Mouse (Mus musculus) CH12.LX (cell line): ENCODE data around the gene Dag1. TPM values are rescaled to one million over a fixed set of nuclear protein-coding genes. Genes with fewer than 3 reads are reported as not detected.

ENCODE experiments used
- DNase-seq: peaks from one replicate; pipeline ENCODE4 v3.0.0-alpha.2; 2013; ENCODE audit errors: extremely low read depth
- H3K27ac ChIP-seq: 2 replicates; pipeline ENCODE4 v1.5.1; 2012; ENCODE audit warnings: low read depth, mild to moderate bottlenecking, control low read depth, moderate library complexity; ENCODE audit not compliant: insufficient read depth
- H3K27me3 ChIP-seq: replicated peaks from 2 replicates; pipeline ENCODE3; 2012; ENCODE audit warnings: inconsistent platforms
- H3K36me3 ChIP-seq, 2 experiments: replicated peaks in 1 of 2; 2 replicates each; pipeline versions ENCODE3 to v1.6.1; 2012; ENCODE audit warnings: inconsistent platforms in 1 of 2, low read length in 1 of 2, mild to moderate bottlenecking in 1 of 2, mixed read lengths in 1 of 2, moderate library complexity in 1 of 2; ENCODE audit not compliant: control insufficient read depth in 1 of 2, insufficient read depth in 1 of 2
- H3K4me1 ChIP-seq, 2 experiments: 2 replicates each; pipeline ENCODE4 v1.6.1; 2012; ENCODE audit warnings: inconsistent platforms in 1 of 2, moderate library complexity in 1 of 2; ENCODE audit not compliant: insufficient read depth in 2 of 2, control insufficient read depth in 1 of 2
- H3K4me2 ChIP-seq: 2 replicates; pipeline ENCODE4 v1.6.1; 2012; ENCODE audit warnings: low read depth, mild to moderate bottlenecking, control low read depth; ENCODE audit not compliant: poor library complexity, insufficient read depth, severe bottlenecking
- H3K4me3 ChIP-seq, 3 experiments: fragments of 150-350 bp in 1 of 3; sonication (generic) in 1 of 3; replicated peaks in 1 of 3; 2 replicates each; pipeline versions ENCODE3 to v1.5.1; 2011 to 2012; ENCODE audit warnings: low read depth in 2 of 3, low read length in 2 of 3, mild to moderate bottlenecking in 2 of 3, moderate library complexity in 2 of 3, control low read depth in 1 of 3, improper control_type of control experiment in 1 of 3, inconsistent platforms in 1 of 3, mixed read lengths in 1 of 3; ENCODE audit not compliant: poor library complexity in 1 of 3
- H3K79me2 ChIP-seq: replicated peaks from 2 replicates; pipeline ENCODE4 v1.6.1; 2012; ENCODE audit warnings: mild to moderate bottlenecking, moderate library complexity; ENCODE audit not compliant: control insufficient read depth, poor library complexity, insufficient read depth, severe bottlenecking; ENCODE audit errors: extremely low read depth
- H3K9ac ChIP-seq: 2 replicates; pipeline ENCODE4 v1.6.1; 2012; ENCODE audit warnings: low read depth, mild to moderate bottlenecking, control low read depth, moderate library complexity; ENCODE audit not compliant: insufficient read depth
- H3K9me3 ChIP-seq: replicated peaks from 2 replicates; pipeline ENCODE3; 2012; ENCODE audit warnings: low read length, inconsistent platforms, mixed read lengths
- BHLHE40 ChIP-seq: IDR thresholded peaks from 2 replicates; pipeline ENCODE4 v1.6.1; 2011; ENCODE audit warnings: mild to moderate bottlenecking, low read depth, low read length, improper control_type of control experiment
- CHD2 ChIP-seq: IDR thresholded peaks from 2 replicates; pipeline ENCODE4 v1.6.1; 2011; ENCODE audit warnings: low read length, improper control_type of control experiment
- CTCF ChIP-seq, 2 experiments: IDR thresholded peaks in 1 of 2; conservative IDR thresholded peaks in 1 of 2; 2 replicates each; pipeline ENCODE4 v1.5.1; 2011 to 2012; ENCODE audit warnings: low read depth in 2 of 2, low read length in 2 of 2, improper control_type of control experiment in 1 of 2, inconsistent platforms in 1 of 2, mild to moderate bottlenecking in 1 of 2, moderate library complexity in 1 of 2
- ELF1 ChIP-seq: IDR thresholded peaks from 2 replicates; pipeline ENCODE4 v1.6.1; 2014; ENCODE audit warnings: low read depth, mild to moderate bottlenecking, inconsistent platforms, low read length, improper control_type of control experiment
- GABPA ChIP-seq: IDR thresholded peaks from 2 replicates; pipeline ENCODE4 v1.6.1; 2012; ENCODE audit warnings: low read depth, low read length, improper control_type of control experiment, inconsistent platforms; ENCODE audit not compliant: insufficient replicate concordance
- JUN ChIP-seq: IDR thresholded peaks from 2 replicates; pipeline ENCODE4 v1.6.1; 2011; ENCODE audit warnings: low read depth, mild to moderate bottlenecking, low read length, improper control_type of control experiment, moderate library complexity; ENCODE audit not compliant: insufficient read depth
- KAT2A ChIP-seq: IDR thresholded peaks from 2 replicates; pipeline ENCODE4 v1.6.1; 2012; ENCODE audit warnings: low read length, improper control_type of control experiment, inconsistent platforms; ENCODE audit not compliant: insufficient replicate concordance
- MAX ChIP-seq: IDR thresholded peaks from 2 replicates; pipeline ENCODE4 v1.6.1; 2011; ENCODE audit warnings: low read length, improper control_type of control experiment
- MAZ ChIP-seq: IDR thresholded peaks from 2 replicates; pipeline ENCODE4 v1.6.1; 2012; ENCODE audit warnings: low read depth, mild to moderate bottlenecking, inconsistent platforms, low read length, improper control_type of control experiment, moderate library complexity
- MYC ChIP-seq: IDR thresholded peaks from 2 replicates; pipeline ENCODE4 v1.6.1; 2011; ENCODE audit warnings: low read depth, mild to moderate bottlenecking, improper control_type of control experiment, low read length
- NRF1 ChIP-seq: IDR thresholded peaks from 2 replicates; pipeline ENCODE4 v1.6.1; 2014; ENCODE audit warnings: low read depth, mild to moderate bottlenecking, inconsistent platforms, low read length, improper control_type of control experiment, moderate library complexity
- PAX5 ChIP-seq: IDR thresholded peaks from 2 replicates; pipeline ENCODE4 v1.6.1; 2012; ENCODE audit warnings: low read length, inconsistent platforms, mixed read lengths
- POLR2AphosphoS2 ChIP-seq: IDR thresholded peaks from 2 replicates; pipeline ENCODE4 v1.6.1; 2011; ENCODE audit warnings: low read depth, low read length, improper control_type of control experiment
- RAD21 ChIP-seq: IDR thresholded peaks from 2 replicates; pipeline ENCODE4 v1.6.1; 2011; ENCODE audit warnings: low read depth, mild to moderate bottlenecking, low read length, improper control_type of control experiment, moderate library complexity
- SIN3A ChIP-seq: IDR thresholded peaks from 2 replicates; pipeline ENCODE4 v1.6.1; 2012; ENCODE audit warnings: low read length, improper control_type of control experiment, inconsistent platforms
- SMC3 ChIP-seq: IDR thresholded peaks from 2 replicates; pipeline ENCODE4 v1.6.1; 2011; ENCODE audit warnings: low read depth, low read length, improper control_type of control experiment
- TCF12 ChIP-seq: IDR thresholded peaks from 2 replicates; pipeline ENCODE4 v1.6.1; 2014; ENCODE audit warnings: low read depth, mild to moderate bottlenecking, inconsistent platforms, low read length, improper control_type of control experiment
- USF1 ChIP-seq: IDR thresholded peaks from 2 replicates; pipeline ENCODE4 v1.6.1; 2014; ENCODE audit warnings: low read depth, mild to moderate bottlenecking, inconsistent platforms, low read length, improper control_type of control experiment
- ZC3H11A ChIP-seq: IDR thresholded peaks from 2 replicates; pipeline ENCODE4 v1.6.1; 2012; ENCODE audit warnings: low read depth, mild to moderate bottlenecking, inconsistent platforms, low read length, improper control_type of control experiment
- ZMIZ1 ChIP-seq: IDR thresholded peaks from 2 replicates; pipeline ENCODE4 v1.6.1; 2012; ENCODE audit warnings: low read depth, mild to moderate bottlenecking, inconsistent platforms, low read length, improper control_type of control experiment
- ZNF384 ChIP-seq: IDR thresholded peaks from 2 replicates; pipeline ENCODE4 v1.6.1; 2012; ENCODE audit warnings: low read depth, low read length, improper control_type of control experiment, inconsistent platforms
- dilution Hi-C: fragments of 300-500 bp; cut with MboI; formaldehyde crosslinking; loops from 2 replicates; pipeline ENCODE4 v1.14.3; 2020; ENCODE audit warnings: low sequenced_read_pairs; ENCODE audit not compliant: extremely low pct_unique_long_range_greater_than_20kb, extremely low pct_ligation_motif_present
- in situ Hi-C: fragments of 300-500 bp; cut with MboI; formaldehyde crosslinking; loops from 3 replicates; pipeline ENCODE4 v1.14.3; 2019; ENCODE audit warnings: low sequenced_read_pairs, low pct_ligation_motif_present, low pct_unique_long_range_greater_than_20kb, mixed read lengths
- polyA plus RNA-seq: library from polyadenylated mRNA; unstranded; fragments of >175 nt; gene quantifications from 2 replicates; pipeline ENCODE4 v1.2.1, GENCODE M21; 2012; ENCODE audit warnings: low read depth; ENCODE audit not compliant: insufficient read length
- total RNA-seq, 2 experiments: library from RNA; depleted of rRNA; stranded (reverse); fragments of 300-350 nt in 1 of 2; fragments of >200 nt in 1 of 2; gene quantifications; 2 replicates each; pipeline ENCODE4 v1.2.3; 2012 to 2014

Dag1 gene
- total and polyA plus RNA-seq, 3 experiments, result 1.7 to 5.7 (median 3.9) TPM

DNA sequence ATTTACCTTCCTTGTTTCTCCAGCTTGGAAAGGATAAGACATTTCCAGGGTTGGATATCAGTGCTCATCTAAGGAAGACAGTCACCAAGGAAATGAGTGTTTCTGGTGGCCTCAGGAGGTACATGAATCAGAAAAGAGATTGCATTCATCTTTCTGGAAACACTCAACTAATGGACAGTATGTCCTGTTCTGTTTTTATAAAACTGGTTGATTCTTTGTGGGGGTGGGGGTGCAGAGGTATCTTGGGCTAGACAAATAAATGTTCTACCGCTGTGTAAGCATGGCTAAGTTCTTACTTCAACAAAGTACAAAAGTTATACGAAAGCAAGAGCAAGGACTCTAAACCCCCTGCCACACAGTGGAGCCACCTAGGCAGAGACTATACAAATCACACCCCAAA is 30.9 kb downstream of the Dag1 start:
- DNase-seq, result no peak
- in situ Hi-C loops, result no loop called here
- dilution Hi-C loops, result no loop called here

DNA sequence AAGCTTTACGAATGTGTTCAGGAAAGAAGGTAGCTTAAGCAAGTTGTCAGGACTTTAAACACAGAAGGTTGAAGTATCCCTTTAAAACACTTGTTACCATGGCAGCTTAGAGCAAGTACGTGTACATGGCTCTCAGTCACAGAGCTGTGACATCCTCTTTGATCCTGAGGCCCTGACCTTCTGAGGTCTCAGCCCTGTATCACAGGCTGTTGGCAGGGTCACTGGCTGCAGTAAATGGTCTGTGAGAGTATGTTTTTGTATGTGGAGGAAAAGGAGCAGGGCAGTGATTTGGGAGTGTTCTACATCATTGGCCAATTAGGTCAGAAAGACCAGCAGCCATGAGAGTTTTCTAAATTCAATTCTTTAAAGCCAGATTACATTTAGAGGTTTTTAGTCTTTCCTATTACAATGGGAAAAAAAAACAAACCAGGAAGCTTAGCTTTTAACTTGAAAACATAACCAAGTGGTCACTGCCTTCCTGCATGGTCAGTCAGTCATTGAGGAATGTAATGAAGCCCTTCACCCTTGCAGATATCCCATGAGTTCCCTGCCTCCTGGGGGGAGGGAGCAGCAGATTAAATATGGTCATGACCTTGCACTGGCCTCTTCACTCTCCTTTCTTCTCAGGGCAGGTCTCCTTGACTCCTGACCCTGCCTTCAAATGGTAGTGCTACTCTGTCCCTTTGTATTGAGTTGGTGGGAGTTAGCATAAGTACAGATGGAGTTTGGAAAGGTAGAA is 35.7 kb downstream of the Dag1 start:
- Histone ChIP-seq H3K27ac (no peak overlapping the region), H3K4me3 (no peak overlapping the region), H3K27me3 (no peaks in the 10 kb centered on the region), H3K9ac (no peak overlapping the region), H3K4me2 (no peak overlapping the region), H3K9me3 (no peaks in the 10 kb centered on the region), H3K4me1 (peaks cover 0 to 20% of the 10 kb centered on the region in 2 experiments; a peak in 2 of 4 replicates), H3K79me2 (no peaks in the 10 kb centered on the region)
- dilution Hi-C loops, result no loop called here
- no peak for DNase-seq
- in situ Hi-C loops, result no loop called here
- TF ChIP-seq MAX (no peak), MAZ (no peak)
- TF ChIP-seq, all 38 proteins: peak for 0
- peaks cover 0 to 1% of the 10 kb centered on the region in 2 experiments for H3K36me3 ChIP-seq

More for the DNA sequence above, 30.9 kb downstream of the Dag1 start:
- Histone ChIP-seq H3K9me3 (no peaks in the 10 kb centered on the region), H3K27ac (no peak overlapping the region), H3K79me2 (no peaks in the 10 kb centered on the region), H3K4me2 (no peak overlapping the region), H3K9ac (no peak overlapping the region), H3K27me3 (no peaks in the 10 kb centered on the region), H3K4me3 (no peak overlapping the region), H3K36me3 (peaks cover 0 to 2% of the 10 kb centered on the region in 2 experiments), H3K4me1 (no peaks in the 10 kb centered on the region)
- TF ChIP-seq ZC3H11A, result no peak
- TF ChIP-seq KAT2A, result no peak
- no peak for TF ChIP-seq JUN
- TF ChIP-seq NRF1, result no peak
- TF ChIP-seq CTCF (conservative IDR thresholded peaks at IDR 0.05 in 1 of 2, IDR thresholded peaks at IDR 0.05 in 1 of 2; ENCODE audit: low read depth in 2 of 2, low read length in 2 of 2), result no peak
- TF ChIP-seq ZNF384, result no peak

DNA sequence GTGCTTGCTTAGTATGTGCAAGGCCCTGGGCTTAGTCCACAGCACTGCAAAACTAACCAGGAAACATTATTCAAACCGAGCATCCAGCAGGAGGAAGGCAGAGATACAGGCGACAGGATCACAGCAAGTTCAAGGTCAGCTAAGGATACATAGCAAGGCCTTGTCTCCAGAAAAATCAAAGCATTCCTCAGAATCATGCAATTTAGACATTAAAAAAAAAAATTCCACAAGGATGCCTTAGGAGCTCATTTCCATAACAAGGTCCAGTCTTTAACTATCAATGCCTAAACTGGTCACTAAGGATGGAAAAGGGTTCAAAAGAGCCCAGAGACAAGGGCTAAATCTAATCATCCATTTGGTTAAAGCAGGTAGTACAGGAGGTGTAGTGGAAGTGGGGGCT is 38.6 kb downstream of the Dag1 start:
- dilution Hi-C loops (no loop called here), in situ Hi-C loops (no loop called here)

More for the DNA sequence above, 38.6 kb downstream of the Dag1 start:
- DNase-seq, result no peak
- Histone ChIP-seq H3K4me1 (peaks cover 0 to 26% of the 10 kb centered on the region in 2 experiments; a peak in 2 of 4 replicates), H3K9ac (no peak overlapping the region), H3K36me3 (peaks cover 0 to 1% of the 10 kb centered on the region in 2 experiments), H3K27me3 (no peaks in the 10 kb centered on the region), H3K4me3 (no peak overlapping the region), H3K9me3 (no peaks in the 10 kb centered on the region), H3K79me2 (no peaks in the 10 kb centered on the region), H3K27ac (no peak overlapping the region), H3K4me2 (no peak overlapping the region)
- TF ChIP-seq ZMIZ1 (no peak), MAX (no peak), SMC3 (no peak), USF1 (no peak), ELF1 (no peak), JUN (no peak), MYC (no peak), ZC3H11A (no peak), KAT2A (no peak), BHLHE40 (no peak), SIN3A (no peak), TCF12 (no peak), RAD21 (no peak), CHD2 (no peak), POLR2AphosphoS2 (no peak), ZNF384 (no peak), GABPA (no peak), PAX5 (no peak)
